Mouse (Mus musculus) neutrophil, adult 59 days (primary cell): ENCODE measurements around the gene Dph6. TPM values are rescaled to one million over a fixed set of nuclear protein-coding genes. Genes with fewer than 3 reads are reported as not detected.

Source experiments
- total RNA-seq, 2 experiments: library from RNA; stranded (reverse); gene quantifications; 1 replicate in 1 of 2; 2 replicates in 1 of 2; pipeline ENCODE4 v1.2.4; 2023

Dph6 gene
- 1 to 10 TPM; 3.4 to 3.5 TPM for total RNA-seq

GRCm38 (mm10) chr2:114654365-114655239 is at the start of gene Dph6:
Dph6 (minus strand) TSS chr2:114654964.

